Mouse (Mus musculus) thymus, postnatal 4 days (tissue): ENCODE results near the gene Hist1h2bm.

ENCODE experiments used
- DNase-seq: peaks from one replicate; pipeline ENCODE4 v3.0.0; 2021

Gene Hist1h2bm

DNA sequence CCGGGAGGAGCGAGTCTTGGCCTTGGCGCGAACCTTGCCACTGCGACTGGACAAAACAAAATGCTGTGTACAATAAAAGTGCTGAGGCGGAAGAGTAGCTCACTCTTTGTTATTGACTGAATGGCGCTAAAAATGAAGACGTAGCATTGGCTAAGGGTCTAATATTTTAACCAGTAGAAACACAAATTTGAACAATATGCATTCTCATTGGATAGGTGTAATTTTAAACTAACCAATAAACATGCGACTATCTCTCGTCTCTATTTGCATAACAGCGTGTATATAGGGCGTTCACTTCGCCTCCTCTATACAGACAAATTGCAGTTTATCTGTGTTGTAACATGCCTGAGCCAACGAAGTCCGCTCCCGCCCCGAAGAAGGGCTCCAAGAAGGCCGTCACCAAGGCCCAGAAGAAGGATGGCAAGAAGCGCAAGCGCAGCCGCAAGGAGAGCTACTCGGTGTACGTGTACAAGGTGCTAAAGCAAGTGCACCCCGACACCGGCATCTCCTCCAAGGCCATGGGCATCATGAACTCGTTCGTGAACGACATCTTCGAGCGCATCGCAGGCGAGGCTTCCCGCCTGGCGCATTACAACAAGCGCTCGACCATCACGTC lies at the start of gene Hist1h2bm:
TSS of gene Hist1h2bm (plus strand) at position 288 of the 616 bp plus-strand sequence.
- peak; percentile 71 for DNase-seq

DNA sequence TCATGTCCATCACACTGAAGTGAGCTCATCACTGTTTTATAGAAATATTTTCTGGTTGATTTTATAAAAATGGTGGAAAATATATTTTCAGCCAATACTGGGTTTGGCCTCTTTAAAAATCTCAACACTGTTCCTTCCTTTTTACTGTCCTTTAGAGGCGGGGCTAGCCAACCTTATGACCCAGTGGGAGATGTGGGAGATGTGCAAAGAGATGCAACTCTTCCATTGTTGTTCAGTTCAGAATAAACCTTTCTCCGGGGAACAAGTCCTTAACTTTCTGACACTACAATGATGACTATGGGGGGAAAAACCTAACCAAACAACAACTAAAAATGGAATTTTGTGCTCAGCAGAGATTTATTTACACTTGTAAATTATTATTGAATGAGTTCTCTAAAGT lies 44.5 kb upstream of the Hist1h2bm start, which contains the start of gene Olfr1360:
TSS of gene Olfr1360 (minus strand) at position 101 of the 400 bp plus-strand sequence.
- no peak for DNase-seq

DNA sequence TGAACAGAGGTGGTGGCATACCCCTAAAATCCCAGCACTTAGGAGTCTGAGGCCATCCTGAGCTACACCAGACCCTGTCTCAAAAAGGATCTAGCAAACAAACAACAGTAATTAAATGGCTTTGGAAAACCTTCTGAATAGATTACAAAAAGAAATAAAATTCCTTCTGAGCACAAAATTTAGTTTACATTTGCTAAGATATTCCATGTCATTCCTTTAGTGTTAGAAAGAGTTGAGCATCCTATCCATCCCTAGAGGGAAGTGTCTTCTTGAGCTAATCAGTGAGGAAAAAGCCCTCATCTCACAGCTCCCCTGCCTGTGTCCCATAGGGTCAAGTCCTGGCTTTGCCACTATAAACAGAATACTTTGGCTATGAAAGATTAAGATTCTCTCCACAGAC lies 24.0 kb upstream of the Hist1h2bm start, which contains the start of gene Olfr1359:
TSS of gene Olfr1359 (plus strand) at position 301 of the 400 bp plus-strand sequence.
- no peak for DNase-seq

DNA sequence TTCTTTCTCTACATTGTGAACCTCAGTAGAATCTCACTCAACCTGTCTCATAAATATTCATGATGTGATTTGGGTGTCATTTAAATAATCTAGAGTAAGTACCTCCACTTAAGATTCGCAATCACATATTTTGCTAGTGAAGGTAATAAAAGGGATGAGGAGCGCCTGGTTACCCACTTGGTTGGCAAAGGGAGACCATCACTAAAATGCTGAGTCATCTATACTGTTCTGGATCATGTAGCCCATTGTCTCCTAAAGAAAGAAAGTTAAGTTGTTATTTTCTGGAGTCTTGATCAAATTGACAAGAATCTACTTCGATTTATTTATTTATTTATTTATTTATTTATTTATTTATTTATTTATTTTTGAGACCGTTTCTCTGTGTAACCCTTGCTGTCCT lies 15.2 kb upstream of the Hist1h2bm start:
- no peak for DNase-seq

DNA sequence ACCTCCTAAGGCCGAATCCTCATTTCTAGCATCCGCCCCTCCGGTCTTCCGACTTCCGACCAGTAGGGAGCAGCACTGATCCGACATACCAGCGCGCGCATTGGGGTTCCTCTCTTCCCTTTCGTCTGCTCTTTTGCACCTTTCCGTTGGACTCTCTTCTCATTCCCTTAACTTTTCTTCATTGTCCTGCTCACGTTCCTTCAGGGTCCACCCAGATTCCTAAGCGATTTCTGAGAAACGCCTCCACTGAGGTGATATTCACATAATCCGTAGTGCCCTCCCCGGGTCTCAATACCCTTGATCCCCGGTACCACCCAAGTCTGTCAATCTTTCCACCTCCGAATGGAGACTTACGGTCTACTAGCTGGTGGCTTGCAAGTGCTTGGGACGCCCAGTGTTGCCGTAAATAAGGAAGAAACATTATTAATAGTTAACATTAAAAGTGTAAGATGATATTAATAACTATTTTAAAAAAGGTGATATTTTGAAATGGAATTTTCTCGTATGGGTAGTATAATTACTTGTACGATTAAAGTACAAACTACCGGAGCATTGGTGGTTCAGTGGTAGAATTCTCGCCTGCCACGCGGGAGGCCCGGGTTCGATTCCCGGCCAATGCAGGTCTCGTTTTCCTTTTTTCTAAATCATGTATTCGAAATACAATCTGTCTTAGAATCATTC lies 11.7 kb upstream of the Hist1h2bm start:
- peak; percentile 94 for DNase-seq

DNA sequence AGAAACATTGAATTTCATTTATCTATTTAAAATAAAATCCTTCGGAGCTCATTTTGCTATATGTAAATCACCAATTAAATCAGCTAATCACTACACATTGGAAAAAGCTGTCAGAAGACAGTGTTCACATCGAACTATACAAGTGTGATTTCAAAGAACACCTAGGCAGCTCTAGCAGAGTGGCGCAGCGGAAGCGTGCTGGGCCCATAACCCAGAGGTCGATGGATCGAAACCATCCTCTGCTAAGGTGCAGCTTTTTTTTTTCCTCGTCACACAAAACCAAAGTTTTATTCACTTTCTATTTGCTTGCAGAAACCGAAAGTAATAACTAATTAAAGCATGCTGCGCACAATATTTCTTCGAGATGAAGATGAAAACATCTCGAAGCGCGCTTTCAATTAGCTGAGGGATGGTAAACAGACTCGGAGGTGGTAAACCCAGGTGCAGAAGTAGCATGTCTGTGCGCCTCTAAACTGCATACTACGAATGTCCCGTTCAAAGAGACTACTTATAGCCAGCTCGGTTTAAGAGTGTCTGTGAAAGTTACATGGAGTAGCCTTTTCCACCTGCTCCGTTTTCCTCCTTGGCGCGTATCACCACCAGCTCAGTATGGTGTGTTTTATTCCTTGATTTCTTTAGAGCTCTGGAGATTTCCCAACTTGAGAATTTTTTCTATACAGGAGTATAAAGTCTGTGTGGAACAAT lies 10.9 kb upstream of the Hist1h2bm start:
- DNase-seq = peak; percentile 85

DNA sequence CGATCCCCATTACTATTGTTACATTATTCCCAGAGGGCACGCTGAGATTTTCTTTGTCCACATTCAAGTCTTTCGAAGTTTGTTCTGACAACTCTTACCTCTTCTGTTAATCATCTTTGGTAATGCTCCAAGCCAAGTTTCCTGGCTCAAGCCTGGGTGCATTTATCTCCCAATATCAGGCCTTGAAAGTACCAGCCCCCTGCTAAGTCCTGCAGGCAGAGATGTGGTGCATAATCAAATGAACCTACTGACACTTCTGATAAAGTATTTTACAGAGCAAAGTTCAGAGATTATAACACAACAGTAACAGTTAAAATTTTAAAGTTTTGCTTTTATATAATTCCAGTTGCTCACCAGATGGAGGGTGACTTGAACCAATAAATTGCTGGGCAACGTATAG lies 10.1 kb upstream of the Hist1h2bm start:
- DNase-seq = no peak

DNA sequence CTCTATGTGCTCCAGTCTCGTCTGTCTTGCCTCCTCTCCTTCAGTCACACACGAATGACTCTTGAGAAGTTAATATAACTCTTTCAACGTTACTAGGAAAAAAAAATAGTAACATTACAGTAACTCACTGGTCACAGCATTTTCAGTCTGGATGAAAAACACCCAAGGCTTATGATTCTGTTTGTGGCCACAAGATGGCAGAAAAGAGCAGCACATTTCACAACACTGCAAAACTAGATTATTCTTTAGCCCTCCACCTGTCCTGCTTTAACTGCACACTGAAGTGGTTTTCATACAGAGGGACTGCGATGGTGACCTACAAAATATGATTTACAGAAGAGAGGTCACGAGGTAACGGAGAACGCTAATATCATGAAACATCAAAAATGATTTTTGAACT lies 7.1 kb upstream of the Hist1h2bm start:
- peak; percentile 68 for DNase-seq

DNA sequence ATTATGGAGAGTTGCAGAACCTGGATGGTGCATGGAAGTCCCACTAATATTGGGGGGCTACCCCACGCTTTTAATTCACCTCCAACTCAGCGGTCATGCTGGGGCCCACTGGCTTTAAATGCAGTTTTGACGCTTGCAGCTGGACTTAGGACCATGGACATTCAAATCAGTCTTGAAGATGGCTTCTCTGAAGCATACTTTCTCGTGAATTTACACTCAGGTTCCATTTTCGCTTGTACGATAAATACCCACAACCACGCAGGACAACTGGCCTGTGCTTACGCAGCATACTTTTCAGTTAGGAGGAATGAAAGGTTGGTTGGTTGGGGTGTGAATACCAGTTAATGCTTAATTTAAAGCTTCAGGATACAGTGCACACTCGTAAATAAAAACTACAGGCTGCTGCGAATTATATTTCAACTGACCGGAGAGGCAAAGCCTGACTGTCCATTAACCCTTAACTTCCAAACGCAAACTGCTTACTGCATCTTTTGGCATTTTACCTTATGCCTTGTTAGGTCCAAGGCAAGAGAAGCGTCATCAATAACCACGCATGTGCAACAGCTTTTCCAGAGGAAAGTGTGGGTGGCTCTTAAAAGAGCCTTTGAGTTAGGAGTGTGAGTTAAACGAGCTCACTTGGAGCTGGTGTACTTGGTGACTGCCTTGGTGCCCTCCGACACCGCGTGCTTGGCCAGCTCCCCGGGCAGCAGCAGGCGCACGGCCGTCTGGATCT lies 6.5 kb upstream of the Hist1h2bm start:
- DNase-seq = peak; percentile 36

DNA sequence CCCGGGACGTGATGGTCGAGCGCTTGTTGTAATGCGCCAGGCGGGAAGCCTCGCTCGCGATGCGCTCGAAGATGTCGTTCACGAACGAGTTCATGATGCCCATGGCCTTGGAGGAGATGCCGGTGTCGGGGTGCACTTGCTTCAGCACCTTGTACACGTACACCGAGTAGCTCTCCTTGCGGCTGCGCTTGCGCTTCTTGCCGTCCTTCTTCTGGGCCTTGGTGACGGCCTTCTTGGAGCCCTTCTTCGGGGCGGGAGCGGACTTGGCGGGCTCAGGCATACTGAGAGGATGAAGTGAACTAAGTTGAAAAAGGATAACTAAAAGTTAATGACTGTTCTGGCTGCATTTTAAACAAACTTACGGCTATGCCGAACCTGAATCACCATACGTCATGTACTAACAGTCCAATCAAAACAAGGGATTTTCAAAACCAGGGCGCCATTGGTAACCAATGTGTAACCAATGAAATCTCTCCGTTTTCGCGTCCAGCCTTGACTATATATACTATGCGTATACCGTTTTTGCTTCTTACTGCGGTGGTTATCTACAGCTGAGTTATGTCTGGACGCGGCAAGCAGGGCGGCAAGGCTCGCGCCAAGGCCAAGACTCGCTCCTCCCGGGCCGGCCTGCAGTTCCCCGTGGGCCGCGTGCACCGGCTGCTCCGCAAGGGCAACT lies 5.8 kb upstream of the Hist1h2bm start, which contains the start of the genes Hist1h2bl and Hist1h2ai:
TSS of gene Hist1h2bl (minus strand) at position 280 of the 676 bp plus-strand sequence.
TSS of gene Hist1h2ai (plus strand) at position 559 of the 676 bp plus-strand sequence.
- DNase-seq = peak; percentile 81

DNA sequence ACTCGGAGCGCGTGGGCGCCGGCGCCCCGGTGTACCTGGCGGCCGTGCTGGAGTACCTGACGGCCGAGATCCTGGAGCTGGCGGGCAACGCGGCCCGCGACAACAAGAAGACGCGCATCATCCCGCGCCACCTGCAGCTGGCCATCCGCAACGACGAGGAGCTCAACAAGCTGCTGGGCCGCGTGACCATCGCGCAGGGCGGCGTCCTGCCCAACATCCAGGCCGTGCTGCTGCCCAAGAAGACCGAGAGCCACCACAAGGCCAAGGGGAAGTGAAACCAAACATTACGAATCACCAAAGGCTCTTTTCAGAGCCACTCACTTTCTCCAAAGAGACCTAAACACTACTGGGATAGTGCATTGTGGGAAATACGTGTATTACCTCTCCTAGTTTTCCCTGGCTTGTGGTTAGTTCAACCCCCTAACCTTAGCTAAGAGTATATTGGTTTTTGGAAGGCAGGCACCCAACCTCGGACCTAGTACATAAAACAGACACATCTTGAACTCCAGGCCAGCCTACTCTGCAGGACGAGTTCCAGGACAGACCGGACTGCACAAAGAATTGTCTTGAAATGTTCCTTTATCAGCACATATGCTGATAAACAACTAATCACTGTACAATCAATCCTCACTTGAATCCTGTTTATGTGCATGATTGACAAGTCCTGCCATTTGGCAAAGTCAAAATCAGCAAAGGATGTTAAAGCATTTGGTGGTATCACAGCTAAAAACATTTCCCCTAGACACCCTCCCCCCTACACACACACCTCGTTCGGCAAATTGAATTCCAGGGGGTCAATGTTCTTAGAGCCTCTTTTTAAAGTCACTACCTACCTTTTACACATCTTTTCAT lies 5.1 kb upstream of the Hist1h2bm start:
- DNase-seq = peak; percentile 34

DNA sequence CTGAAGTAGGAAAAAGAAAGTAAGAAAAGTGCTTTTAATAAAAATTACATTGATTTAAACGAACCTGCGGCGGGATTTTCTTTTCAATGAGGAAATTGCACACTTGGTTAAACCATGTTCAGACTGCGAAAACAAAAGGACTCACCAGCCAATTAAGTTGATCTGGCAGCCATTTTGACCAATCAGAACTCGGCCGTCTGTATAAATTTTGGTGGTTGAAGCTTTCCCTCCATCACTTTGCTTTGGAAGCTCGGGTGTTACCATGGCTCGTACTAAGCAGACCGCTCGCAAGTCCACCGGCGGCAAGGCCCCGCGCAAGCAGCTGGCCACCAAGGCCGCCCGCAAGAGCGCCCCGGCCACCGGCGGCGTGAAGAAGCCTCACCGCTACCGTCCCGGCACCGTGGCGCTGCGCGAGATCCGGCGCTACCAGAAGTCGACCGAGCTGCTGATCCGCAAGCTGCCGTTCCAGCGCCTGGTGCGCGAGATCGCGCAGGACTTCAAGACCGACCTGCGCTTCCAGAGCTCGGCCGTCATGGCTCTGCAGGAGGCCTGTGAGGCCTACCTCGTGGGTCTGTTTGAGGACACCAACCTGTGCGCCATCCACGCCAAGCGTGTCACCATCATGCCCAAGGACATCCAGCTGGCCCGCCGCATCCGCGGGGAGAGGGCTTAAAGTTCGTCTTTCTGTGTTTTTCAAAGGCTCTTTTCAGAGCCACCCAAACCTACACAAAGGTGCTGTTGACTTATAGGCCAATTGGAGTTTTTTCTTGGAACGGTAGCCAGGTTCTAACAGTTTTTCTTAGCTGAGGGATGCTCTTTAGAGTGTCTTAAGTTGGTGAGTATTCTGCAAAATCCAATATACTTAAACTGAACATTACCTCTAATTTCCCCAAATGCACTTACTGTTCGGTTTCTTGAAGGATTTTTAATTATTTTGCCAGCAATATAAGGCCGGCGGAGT lies 4.2 kb upstream of the Hist1h2bm start, which contains the start of gene Hist1h3h:
TSS of gene Hist1h3h (plus strand) at position 263 of the 961 bp plus-strand sequence.
- peak; percentile 88 for DNase-seq

DNA sequence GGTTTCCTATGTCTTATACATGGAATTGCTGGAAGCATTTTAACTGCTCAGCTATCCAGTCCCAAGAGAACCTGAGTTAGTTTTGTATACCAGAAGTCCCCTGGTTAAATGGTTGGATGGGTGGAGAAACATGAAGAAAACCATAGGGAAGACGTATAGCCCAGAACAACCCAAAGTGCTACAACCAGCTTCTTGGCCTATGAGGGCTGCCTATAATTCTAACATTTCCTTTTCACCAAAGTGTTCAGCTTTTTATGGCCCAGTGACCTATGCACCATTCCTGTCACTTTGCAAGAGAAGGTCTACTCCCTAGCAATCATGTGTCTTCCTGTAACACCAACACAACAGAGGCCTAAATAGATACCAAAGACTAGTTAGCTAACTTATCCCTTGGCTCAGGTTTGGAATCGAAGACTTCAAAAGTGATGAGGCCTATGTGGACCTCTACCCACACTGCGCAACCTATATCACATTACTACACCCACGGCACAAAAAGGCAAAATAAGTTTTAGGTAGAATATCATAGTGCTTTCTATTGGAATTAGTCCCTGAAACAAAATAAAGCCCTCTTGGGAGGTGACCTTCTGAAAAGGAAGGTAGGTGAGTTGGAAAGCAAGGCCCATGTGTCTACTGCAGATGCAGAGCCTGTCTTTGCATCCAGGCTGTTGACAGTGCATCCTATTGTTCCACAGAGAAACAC lies 3.3 kb upstream of the Hist1h2bm start:
- DNase-seq = no peak

DNA sequence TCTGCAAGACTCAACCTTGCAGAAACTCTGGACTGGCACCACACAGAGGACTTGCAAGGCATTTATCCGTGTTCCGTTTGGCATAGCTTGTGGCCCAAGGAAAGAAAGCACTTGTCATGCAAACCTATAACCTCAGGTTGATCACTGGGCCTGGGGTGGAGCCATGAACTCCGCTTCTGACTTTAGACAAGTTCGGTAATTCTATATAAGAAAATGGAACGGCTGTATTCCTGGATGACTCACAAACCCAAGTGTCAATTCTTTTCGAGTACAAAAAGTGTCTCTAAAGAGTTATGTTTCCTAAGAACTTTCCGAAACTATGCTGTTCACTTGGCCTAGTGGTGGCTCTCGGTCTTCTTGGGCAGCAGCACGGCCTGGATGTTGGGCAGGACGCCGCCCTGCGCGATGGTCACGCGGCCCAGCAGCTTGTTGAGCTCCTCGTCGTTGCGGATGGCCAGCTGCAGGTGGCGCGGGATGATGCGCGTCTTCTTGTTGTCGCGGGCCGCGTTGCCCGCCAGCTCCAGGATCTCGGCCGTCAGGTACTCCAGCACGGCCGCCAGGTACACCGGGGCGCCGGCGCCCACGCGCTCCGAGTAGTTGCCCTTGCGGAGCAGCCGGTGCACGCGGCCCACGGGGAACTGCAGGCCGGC lies 612 bp upstream of the Hist1h2bm start:
- peak; percentile 33 for DNase-seq

DNA sequence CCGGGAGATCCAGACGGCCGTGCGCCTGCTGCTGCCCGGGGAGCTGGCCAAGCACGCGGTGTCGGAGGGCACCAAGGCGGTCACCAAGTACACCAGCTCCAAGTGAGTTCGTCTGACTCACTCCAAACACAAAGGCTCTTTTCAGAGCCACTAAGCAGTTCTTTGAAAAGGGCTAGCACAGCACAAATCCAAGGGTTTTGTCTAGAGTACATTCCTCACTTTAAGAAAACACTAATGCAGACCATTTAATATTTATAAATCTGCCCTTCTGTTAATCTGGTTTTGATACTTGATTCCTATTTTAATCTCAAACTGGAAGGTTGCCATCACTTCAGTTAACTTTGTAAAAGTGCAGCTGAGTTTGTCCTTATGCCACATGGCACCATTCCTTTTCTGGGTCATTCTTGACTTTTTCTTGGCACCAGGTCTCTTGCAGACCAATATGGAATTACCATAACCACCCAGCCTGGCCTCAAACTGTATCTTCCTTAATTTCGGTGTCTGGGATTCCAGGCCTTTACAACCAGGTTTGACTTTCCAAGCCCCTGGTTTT lies 605 bp downstream of the Hist1h2bm start:
- no peak for DNase-seq

DNA sequence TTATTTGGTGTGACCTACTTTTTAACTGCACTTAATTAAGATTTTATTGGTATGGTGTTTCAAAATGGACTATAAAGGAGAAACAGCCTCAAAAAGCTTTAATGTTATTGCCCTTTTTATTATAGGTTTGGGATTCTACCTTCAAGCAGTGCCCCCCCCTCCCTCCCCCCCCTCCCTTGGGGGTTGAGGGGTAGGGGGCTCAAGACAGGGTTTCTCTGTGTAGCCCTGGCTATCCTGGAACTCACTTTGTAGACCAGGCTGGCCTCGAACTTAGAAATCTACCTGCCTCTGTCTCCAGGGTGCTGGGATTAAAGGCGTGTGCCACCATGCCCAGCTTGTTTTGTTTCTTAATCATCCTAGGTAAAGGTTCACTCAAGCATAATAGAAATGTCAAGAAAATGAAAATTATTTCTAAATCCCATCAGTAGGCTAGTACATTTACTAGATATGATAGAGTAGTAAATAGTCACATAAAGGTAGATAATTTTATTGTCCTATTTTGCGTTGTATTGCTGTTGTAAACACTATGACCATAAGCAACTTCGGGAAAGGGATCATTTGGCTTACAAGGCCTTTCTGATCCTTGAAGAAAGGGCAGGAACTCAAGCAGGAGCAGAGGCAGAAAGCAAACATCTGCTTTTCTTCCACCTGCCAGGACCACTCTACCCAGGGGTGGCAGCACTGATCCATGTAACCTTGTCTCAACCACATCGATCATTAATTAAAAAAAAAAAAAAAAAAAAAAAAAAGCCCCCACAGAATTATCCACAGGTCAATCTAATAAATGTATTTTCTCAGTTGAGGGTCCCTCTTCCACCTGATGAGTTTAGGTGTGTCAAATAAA lies 1.4 kb downstream of the Hist1h2bm start:
- DNase-seq = peak; percentile 63

DNA sequence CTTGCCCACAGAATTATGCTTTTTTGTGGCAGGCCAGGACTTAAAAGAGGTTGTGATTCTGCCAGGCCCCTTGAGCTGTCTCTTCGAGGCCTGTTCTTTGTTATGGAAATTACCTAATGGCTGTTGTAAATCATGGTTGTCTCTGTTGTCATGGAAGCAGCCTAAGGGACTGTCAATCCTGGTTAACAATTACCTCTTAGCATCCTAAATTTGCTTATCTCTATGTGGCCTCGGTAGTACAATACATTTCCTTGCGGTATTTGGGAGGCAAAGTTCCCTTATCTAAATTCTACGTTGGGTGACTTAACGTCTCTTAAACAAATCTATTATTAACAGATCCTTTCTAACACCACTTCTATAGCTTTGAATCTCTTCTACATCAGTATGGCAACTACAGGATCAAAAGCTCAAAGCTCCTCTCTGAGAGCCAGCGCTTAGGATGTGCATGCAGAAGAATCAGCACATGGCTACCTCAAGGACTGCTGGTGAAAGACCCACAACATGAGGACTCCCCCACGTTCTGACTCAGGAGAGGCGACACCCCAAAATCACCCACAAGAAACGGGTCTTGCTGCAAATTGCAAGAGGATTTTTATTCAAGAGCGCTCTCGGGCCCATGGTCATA lies 6.2 kb downstream of the Hist1h2bm start:
- no peak for DNase-seq
